Mouse (Mus musculus): ENCODE measurements around the gene Tuft1.

Tuft1 gene

DNA sequence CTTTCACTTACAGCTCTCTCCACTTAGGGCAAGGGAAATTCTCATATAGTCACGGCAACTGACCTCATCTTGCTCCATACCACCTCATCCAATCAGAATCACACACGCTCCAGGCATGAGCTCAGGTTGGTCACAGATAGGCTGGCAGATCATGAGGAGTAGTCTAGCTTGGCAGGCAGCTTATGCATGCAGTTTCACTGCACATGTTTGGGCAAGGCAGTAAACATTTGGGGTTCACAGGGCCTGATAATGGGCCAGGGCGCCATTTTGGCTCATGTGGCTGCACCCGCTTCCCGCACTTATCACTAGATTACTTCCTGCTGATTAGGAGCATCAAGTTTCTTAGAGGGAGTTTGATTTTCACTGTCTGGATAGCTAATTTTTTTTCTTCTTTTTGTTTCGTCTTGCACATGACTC, 62.8 kb downstream of the Tuft1 start:
- DNase-seq (ENCODE audit: low spot score), result no peak

DNA sequence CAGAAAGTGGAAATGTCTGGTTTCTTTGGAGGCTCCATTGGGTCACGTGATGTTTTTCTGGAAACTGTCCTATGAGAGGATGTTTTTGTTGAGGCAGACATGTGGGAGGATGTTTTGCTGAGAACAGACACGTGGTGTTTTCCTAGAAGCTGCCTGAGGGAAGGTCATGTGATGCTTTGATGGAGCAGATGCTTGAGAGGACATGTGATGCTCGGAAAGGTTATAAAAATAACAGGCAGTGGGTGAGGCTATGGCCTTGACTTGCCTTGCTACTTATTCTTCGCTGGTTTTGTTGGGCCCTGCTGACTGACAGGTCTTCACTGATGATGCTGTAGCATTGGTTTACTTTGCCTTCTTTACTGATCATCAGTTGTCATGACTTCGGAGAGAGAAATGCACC, 67.6 kb downstream of the Tuft1 start:
- DNase-seq (ENCODE audit: low spot score), result no peak

DNA sequence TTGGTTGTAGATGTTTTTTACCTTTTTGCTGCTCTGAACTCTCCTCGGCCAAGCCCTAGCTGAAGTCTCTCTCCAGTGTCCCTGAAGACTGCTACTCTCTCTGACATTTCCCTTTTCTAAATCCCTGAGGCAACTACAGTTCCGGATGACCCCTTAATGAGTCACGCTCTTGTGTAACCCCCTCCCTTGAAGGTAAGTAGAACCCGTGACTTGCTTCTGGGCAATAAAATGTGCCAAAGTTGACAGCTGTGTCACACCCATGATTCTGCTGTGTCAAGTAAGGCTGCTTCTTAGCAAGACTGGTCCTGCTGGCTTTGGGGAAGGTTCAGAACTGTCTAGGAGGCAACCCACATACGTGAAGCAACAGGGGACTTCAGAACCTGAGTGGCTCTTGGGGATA, 70.7 kb downstream of the Tuft1 start:
- DNase-seq (ENCODE audit: low spot score), result no peak

DNA sequence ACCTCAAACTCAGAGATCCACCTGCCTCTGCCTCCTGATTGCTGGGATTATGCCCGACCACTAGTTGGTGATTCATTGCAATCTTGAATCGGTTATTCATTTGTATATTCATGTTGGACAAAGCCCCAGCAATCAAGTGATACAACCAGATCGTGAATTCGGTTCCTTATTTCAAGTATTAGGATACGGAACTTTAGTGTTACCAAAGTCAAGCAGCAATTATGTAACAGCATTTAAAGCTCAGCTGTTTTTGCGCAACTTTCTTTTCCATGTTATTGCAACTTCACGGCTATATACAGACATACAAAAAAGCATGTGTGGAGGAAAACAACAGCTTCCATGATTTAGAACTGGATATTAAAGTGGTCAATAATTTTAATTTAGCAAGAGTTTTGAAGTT, 75.7 kb downstream of the Tuft1 start:
- no peak for DNase-seq (ENCODE audit: low spot score)

DNA sequence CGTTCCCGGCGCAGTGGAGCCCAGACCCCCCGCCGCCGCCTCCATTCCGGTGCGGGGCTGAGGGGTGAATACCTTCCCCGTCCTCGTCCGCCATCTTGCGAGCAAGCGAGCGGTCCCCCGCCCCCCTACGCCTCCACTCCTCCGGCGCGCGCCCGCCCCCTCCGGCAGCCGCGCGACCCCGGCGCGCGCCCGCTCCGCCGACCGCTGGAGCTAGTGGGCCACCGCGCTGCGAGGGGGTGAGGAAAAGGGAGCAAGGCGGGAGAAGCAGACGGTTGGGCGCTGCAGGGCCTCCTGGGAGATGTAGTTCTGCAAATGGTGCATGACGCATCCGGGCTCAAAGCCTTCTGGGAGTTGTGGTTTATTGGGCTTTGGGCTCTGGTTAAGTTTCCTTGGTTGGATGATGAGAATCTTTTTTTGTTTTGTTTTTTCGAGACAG, 76.2 kb downstream of the Tuft1 start, which contains the start of gene Snx27:
TSS of gene Snx27 (minus strand) at position 261 of the 436 bp plus-strand sequence.
- DNase-seq (ENCODE audit: low spot score), result peak; percentile 97

DNA sequence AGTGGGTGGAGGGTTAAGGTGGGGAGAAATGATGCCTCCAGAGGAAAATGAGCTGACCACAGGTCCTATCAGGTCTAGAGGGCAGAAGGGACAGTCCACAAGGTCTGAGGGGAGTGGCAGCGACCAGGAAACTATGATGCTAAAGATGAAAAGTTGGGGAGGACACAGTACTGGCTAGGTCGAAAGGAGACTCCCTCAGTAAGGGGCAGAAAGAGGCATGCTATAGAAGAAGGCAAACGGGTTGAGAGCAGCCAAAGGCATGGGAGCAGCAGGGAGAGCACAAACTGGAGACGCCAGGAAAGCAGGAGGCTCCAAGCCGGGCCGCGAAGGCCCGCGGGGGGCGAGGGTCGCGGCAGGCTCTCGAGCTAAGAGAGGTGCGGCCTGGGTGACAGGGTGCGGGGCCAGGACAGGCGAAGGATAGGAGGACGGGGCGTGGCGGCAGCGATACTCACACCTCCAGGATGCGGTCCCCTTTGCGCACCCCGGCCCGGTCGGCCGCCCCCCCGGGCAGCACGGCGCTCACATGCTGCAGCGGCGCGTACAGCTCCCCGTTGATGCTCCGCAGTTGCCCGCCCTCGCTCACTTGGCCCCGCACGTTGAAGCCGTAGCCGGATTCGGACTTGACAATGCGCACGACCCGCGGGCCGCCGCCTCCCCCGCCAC, 76.7 kb downstream of the Tuft1 start:
- peak; percentile 52 for DNase-seq (ENCODE audit: low spot score)

DNA sequence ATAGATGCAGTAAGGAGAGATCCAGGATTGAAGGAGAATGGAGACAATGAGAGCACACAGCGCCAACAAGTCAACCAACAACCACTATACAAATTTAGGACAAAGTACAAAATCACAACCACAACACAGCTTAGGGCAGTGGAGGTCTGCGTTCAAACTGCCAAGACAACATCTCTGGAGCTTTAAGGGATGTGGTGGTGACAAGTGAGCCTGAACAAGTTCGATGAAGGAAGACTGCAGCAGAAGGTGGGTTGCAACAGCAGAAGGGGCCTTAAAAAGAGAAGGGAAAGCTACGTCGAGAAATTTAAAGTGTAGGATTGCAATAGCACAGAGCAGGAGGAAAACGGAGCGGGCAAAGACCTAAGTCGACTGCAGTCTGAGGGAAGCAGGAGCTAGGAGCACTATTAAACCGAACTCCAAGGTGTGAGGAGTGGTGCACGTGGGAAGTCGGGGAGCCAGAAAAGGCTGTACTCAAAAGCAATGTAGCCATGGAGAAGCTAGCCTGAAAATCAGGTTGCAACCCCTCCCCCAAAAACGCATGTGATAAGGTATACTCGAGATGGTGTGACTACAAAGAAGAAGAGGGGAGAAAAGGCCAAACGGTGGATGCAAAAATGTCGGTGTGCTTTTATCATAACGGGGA, 77.4 kb downstream of the Tuft1 start:
- peak; percentile 49 for DNase-seq (ENCODE audit: low spot score)

DNA sequence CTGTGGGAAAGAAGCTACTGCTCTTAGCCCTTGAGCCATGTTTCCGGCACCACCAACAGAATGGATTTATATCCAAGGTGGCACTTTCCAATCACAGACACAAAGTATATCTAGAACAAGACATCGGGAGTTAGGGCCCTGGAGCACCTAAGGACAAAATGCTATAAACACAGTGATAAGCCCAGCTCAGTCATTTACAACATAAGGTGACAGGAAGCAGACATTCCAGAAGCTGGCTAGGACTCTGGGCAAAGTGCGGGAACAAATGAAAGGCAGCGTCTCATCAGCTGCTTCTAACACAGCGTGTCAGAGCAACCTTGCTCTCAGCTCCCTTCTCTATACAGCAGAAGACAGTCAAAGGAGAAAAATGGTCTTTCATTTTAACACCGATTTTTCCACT, 84.2 kb downstream of the Tuft1 start:
- no peak for DNase-seq (ENCODE audit: low spot score)

DNA sequence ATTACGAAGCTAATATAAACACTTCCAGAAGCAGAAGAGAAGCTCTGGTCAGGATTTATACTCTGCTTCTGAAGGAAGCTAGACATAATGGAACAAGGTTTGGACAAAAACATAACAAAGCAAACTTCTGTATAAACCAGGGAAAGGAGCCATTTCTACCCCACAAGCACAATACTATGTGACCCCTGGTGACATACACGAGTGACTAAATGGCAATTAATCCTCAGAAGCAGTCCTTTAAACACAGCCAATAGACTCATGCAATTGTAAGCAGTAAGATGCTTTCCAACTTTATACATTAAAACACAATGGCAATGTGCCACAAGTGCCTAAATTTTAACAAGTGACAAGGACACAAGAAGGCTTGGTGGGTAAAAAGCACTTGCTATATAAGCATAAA, 91.4 kb downstream of the Tuft1 start:
- DNase-seq (ENCODE audit: low spot score), result no peak

DNA sequence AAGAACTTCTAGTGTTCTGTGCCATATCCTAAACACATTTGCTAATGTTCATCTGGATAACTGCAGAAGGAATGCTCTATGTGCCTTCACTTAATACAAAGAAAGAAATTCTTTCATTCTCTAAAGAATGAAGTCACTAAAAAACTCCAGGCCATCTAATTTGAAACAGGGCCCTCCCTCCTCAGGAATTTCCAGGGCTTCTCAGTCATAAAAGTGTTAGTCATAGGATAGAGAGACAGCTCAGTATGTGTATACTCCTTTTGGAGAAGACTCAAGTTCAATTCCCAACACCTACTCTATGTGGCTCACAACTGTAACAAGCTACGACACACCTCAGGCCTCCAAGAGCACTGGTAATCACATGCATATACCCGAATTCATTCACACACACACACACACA, 93.1 kb downstream of the Tuft1 start:
- peak; percentile 14 for DNase-seq (ENCODE audit: low spot score)

DNA sequence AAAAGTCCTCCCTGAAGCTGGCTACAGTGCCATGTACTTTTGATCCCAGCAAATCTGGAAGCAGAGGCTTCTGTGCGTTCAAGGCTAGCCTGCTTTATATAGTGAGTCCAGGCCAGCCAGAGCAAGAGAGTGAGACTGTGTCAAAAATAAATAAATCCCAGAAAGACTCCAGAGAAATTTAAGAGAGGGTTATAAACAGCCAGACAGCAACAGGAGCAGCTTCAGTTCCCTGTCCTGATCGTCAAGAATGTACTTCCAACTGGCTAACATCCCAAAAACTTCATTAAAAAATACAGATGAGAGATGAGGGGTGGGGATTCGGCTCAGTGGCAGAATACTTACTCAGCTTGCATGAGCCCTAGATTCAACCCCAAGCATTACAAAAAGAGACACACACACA, 93.5 kb downstream of the Tuft1 start:
- no peak for DNase-seq (ENCODE audit: low spot score)

DNA sequence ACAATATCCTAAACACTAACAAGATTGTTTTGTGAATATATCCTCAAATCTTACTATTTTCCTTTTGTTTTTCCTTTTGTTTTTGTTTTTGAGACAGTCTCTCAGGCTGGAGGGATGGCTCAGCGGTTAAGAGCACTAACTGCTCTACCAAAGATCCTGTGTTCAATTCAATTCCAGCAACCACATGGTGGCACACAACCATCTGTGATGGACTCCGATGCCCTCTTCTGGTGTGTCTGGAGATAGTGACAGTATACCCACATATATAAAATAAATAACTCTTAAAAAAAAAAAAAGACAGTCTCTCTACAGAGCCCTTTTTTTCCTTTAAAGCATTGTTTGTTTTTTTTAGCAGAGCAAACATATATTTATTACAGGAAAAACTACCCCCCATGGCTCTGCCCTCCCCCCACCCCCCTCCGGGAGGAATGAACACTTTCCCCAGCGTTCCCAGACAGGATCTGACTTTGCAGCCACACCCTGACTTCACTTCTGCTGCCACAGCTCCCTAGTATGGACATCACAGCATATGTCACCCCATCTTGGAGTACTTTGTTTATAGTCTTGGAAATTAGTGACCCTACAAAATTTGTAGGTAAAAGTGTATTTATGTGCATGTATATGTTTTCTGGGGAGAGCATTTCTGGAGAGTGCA, 94.2 kb downstream of the Tuft1 start:
- DNase-seq (ENCODE audit: low spot score), result no peak

DNA sequence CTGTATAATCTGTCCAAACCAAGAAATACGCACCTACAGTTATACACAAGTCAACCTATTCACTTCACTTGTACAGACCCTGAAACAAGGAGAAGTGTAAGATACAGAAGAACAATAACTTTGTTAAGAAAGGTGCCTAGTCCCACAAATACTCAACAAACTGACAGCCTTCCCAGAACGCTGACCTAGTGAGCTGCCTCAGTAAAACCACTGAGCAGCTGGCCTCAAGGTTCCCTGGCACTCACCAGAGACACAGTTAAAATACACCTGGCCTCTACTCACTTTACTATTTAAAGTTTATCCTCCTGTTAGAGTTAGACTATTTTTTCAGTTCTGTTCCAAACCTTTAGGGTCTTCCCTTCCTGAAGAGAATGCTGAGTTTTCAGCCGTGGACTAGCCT, 95.5 kb downstream of the Tuft1 start:
- no peak for DNase-seq (ENCODE audit: low spot score)

Measured in embryo, embryonic 10 days (tissue).